Comparison of ENCODE assay signal across 9 mouse cellular contexts in genomic region chr4:47057510-47058325, GRCm38 (mm10). TPM values are rescaled to one million over a fixed set of nuclear protein-coding genes. Genes with fewer than 3 reads are reported as not detected.
DNase-seq lines count a peak whose midpoint lies in the region; ATAC-seq and TF ChIP-seq lines count a peak whose summit lies in the region.
"Had no signal": no experiment of that assay in that cellular context is flagged by ENCODE, and none has a peak within 500 bp of the region (broad histone marks: within the 10 kb centered on the region; RNA-seq: fewer than 3 reads in every experiment).

No protein-coding gene starts in this region.

- peak overlapping the region; percentile 83 for H3K27ac ChIP-seq in gastrocnemius, adult 2 months
- no peak overlapping the region for H3K27ac ChIP-seq in liver, embryonic 13.5 days

- H3K4me1 ChIP-seq in liver, embryonic 13.5 days (replicated peaks): no peaks in the 10 kb centered on the region

- no peak for ATAC-seq in liver, embryonic 13.5 days (ENCODE audit: low read depth)

- no peaks in the 10 kb centered on the region for H3K36me3 ChIP-seq in liver, embryonic 13.5 days

- no peak for TF ChIP-seq CTCF in gastrocnemius, adult 2 months (IDR thresholded peaks at IDR 0.05)

- 0 out of 2 replicates have a peak overlapping the region, but pooled peaks have one; percentile 52 for H3K9ac ChIP-seq in liver, embryonic 13.5 days

- peak overlapping the region; percentile 66 for H3K4me2 ChIP-seq in liver, embryonic 13.5 days

- H3K4me3 ChIP-seq in gastrocnemius, adult 2 months: peak overlapping the region; percentile 89
- peak overlapping the region; percentile 61 for H3K4me3 ChIP-seq in liver, embryonic 13.5 days (replicated peaks)

- intact Hi-C loops in gastrocnemius, adult 2 months (cut with DNase I): loop anchor here (10.0 kb wide), 1 partner anchor 443 kb away; no protein-coding TSS in a partner anchor

- H3K9me3 ChIP-seq in liver, embryonic 13.5 days (replicated peaks): no peaks in the 10 kb centered on the region

- 28% methylated on average over 25 of the region's 25 CpGs for WGBS in liver, embryonic 13.5 days (ENCODE audit: insufficient replicate concordance)

- no peak for DNase-seq in gastrocnemius, adult 2 months
- DNase-seq in gastrocnemius, adult 8-10 months (ENCODE audit: low spot score in 2 of 2): no peak
- DNase-seq in urinary bladder, postnatal 36 days (ENCODE audit: low spot score in 2 of 2): peak; percentile 30 to 43
- DNase-seq in urinary bladder, postnatal 4 days (ENCODE audit: low spot score in 2 of 2): no peak
- no peak for DNase-seq in liver, embryonic 13.5 days
- DNase-seq in adrenal gland, postnatal 25 days: no peak
- DNase-seq in thymus, postnatal 14 days: no peak
- no peak for DNase-seq in ovary, postnatal 10 days (ENCODE audit: low spot score)

- H3K27me3 ChIP-seq in liver, embryonic 13.5 days: peaks cover 60% of the 10 kb centered on the region

RNA-seq across cellular contexts. Expression of gene Anks6, which starts 0.5 kb away (rescaled TPM):
- 1 to 10 TPM; 1.4 to 1.8 TPM for total RNA-seq in gastrocnemius, adult 2 months (2021)
- 1 to 10 TPM in 2 of 4 experiments, under 1 TPM in 2; 0.78 to 1.7 (median 1.1) TPM for total RNA-seq in gastrocnemius, adult 8-10 months (2022)
- polyA plus RNA-seq in liver, embryonic 13.5 days (2015; fragmentation: Nextera tagmentation; extraction: Ambion mirVana): 0.10 and 0.13 TPM in 2 replicates
- total RNA-seq in adrenal gland, postnatal 25 days (2021): 5.6 and 6.8 TPM in 2 replicates
- total RNA-seq: neutrophil, adult 5-6 weeks had no signal

RNA-seq across cellular contexts. Expression of gene Galnt12, which starts 34.0 kb away (rescaled TPM):
- total RNA-seq in gastrocnemius, adult 2 months (2021): under 1 TPM in 1 of 2 experiments, not detected in 1; 0.17 TPM
- under 1 TPM in 2 of 4 experiments, not detected in 2; 0.12 to 0.16 TPM for total RNA-seq in gastrocnemius, adult 8-10 months (2022)
- 0.40 and 0.56 TPM in 2 replicates for polyA plus RNA-seq in liver, embryonic 13.5 days (2015; fragmentation: Nextera tagmentation; extraction: Ambion mirVana)
- 0.67 and 1.4 TPM in 2 replicates for total RNA-seq in adrenal gland, postnatal 25 days (2021)

Comparison
In these comparisons a context has a peak if more than half of its experiments do, and no peak if none do; other contexts are left out.
1. DNase-seq: peak in urinary bladder, postnatal 36 days (2 of 2); none in gastrocnemius, adult 2 months (single experiment), gastrocnemius, adult 8-10 months (0 of 2), urinary bladder, postnatal 4 days (0 of 2), liver, embryonic 13.5 days (single experiment), adrenal gland, postnatal 25 days (single experiment), thymus, postnatal 14 days (single experiment) and ovary, postnatal 10 days (single experiment).